Mouse (Mus musculus): Measurements from ENCODE around the gene Mcm2.

GRCm38 (mm10) chr6:88942595-88942994 is 44.0 kb upstream of the Mcm2 start:
- TF ChIP-seq CTCF (IDR thresholded peaks at IDR 0.05; ENCODE audit: low read depth) (no peak), EP300 (IDR thresholded peaks at IDR 0.05; ENCODE audit: low read depth) (no peak)
